Mouse (Mus musculus) hindbrain, embryonic 16.5 days (tissue): ENCODE measurements around the gene Heg1. TPM values are rescaled to one million over a fixed set of nuclear protein-coding genes. Genes with fewer than 3 reads are reported as not detected.

ENCODE experiments used
- ATAC-seq: fragments of 200-750 bp; cut with Nextera tagmentation; 2 replicates; pipeline ENCODE4 v1.8.0; 2017; ENCODE audit warnings: moderate TSS enrichment, moderate library complexity
- H3K27ac ChIP-seq: fragments of 300-500 bp; sonication (generic); 2 replicates; pipeline ENCODE4 v1.5.1; 2014; ENCODE audit warnings: low read depth, mild to moderate bottlenecking, control low read depth, low read length, moderate library complexity
- H3K27me3 ChIP-seq: fragments of 300-500 bp; sonication (generic); replicated peaks from 2 replicates; pipeline ENCODE4 v1.6.1; 2014; ENCODE audit warnings: low read length; ENCODE audit not compliant: control insufficient read depth, insufficient read depth
- H3K36me3 ChIP-seq: fragments of 300-500 bp; sonication (generic); 2 replicates; pipeline ENCODE4 v1.6.1; 2014; ENCODE audit warnings: mild to moderate bottlenecking, low read length, moderate library complexity, mixed read lengths; ENCODE audit not compliant: control insufficient read depth, insufficient read depth
- H3K4me1 ChIP-seq: fragments of 300-500 bp; sonication (generic); 2 replicates; pipeline ENCODE4 v1.6.1; 2014; ENCODE audit warnings: low read depth, low read length; ENCODE audit not compliant: control insufficient read depth, insufficient read depth
- H3K4me2 ChIP-seq: fragments of 300-500 bp; sonication (generic); 2 replicates; pipeline ENCODE4 v1.6.1; 2014; ENCODE audit warnings: mild to moderate bottlenecking, low read length, control low read depth, moderate library complexity
- H3K4me3 ChIP-seq: fragments of 300-500 bp; sonication (generic); 2 replicates; pipeline ENCODE4 v1.5.1; 2014; ENCODE audit warnings: mild to moderate bottlenecking, low read length, control low read depth, moderate library complexity
- H3K9ac ChIP-seq: fragments of 300-500 bp; sonication (generic); 2 replicates; pipeline ENCODE4 v1.6.1; 2014; ENCODE audit warnings: low read depth, mild to moderate bottlenecking, control low read depth, low read length, moderate library complexity
- H3K9me3 ChIP-seq: fragments of 300-500 bp; sonication (generic); 2 replicates; pipeline ENCODE4 v1.6.1; 2014; ENCODE audit warnings: mild to moderate bottlenecking, low read length, moderate library complexity; ENCODE audit not compliant: control insufficient read depth
- WGBS: fragments of 180-500 bp; shearing (Covaris S2); extraction: QIAGEN DNeasy Blood & Tissue Kit; methylation state at CpG from one replicate; pipeline ENCODE4 v1.1.7; 2014; 5-methylcytosine and 5-hydroxymethylcytosine counted together
- polyA plus RNA-seq: library from polyadenylated mRNA; unstranded; fragments of >200 nt; fragmentation: Nextera tagmentation; extraction: Ambion mirVana; gene quantifications from 2 replicates; pipeline ENCODE4 v1.2.1, GENCODE M21; 2015

Gene Heg1
- polyA plus RNA-seq, 1 experiment from 2014 or later, result 7.2 TPM

GRCm38 (mm10) chr16:33766757-33767156 is 82.6 kb downstream of the Heg1 start:
- Histone ChIP-seq H3K9me3 (no peaks in the 10 kb centered on the region), H3K36me3 (no peaks in the 10 kb centered on the region), H3K27ac (no peak overlapping the region), H3K9ac (no peak overlapping the region), H3K4me3 (no peak overlapping the region), H3K4me1 (no peaks in the 10 kb centered on the region), H3K27me3 (no peaks in the 10 kb centered on the region), H3K4me2 (no peak overlapping the region)
- no peak for ATAC-seq
- 73% methylated on average over 15 of the region's 15 CpGs for WGBS

GRCm38 (mm10) chr16:33768491-33769278 is 84.5 kb downstream of the Heg1 start:
- H3K36me3 ChIP-seq, result no peaks in the 10 kb centered on the region
- no peaks in the 10 kb centered on the region for H3K9me3 ChIP-seq
- no peaks in the 10 kb centered on the region for H3K4me1 ChIP-seq
- H3K4me2 ChIP-seq, result no peak overlapping the region
- no peak for ATAC-seq
- H3K27me3 ChIP-seq, result no peaks in the 10 kb centered on the region
- 88% methylated on average over 3 of the region's 3 CpGs for WGBS
- H3K9ac ChIP-seq, result no peak overlapping the region
- no peak overlapping the region for H3K4me3 ChIP-seq
- no peak overlapping the region for H3K27ac ChIP-seq

- H3K36me3 ChIP-seq, result no peaks in the 10 kb centered on the region
- no peaks in the 10 kb centered on the region for H3K4me1 ChIP-seq
- no peak overlapping the region for H3K9ac ChIP-seq
- 90% methylated on average over 7 of the region's 7 CpGs for WGBS
- H3K9me3 ChIP-seq, result no peaks in the 10 kb centered on the region
- no peak overlapping the region for H3K4me3 ChIP-seq
- no peak overlapping the region for H3K4me2 ChIP-seq
- no peak overlapping the region for H3K27ac ChIP-seq
- no peaks in the 10 kb centered on the region for H3K27me3 ChIP-seq
- ATAC-seq, result no peak
Observed at GRCm38 (mm10) chr16:33769848-33770247, 85.7 kb downstream of the Heg1 start.

- H3K9me3 ChIP-seq, result no peaks in the 10 kb centered on the region
- no peak overlapping the region for H3K4me3 ChIP-seq
- no peak for ATAC-seq
- WGBS, result 92% methylated on average over 4 of the region's 4 CpGs
- no peak overlapping the region for H3K27ac ChIP-seq
- no peaks in the 10 kb centered on the region for H3K4me1 ChIP-seq
- no peak overlapping the region for H3K9ac ChIP-seq
- no peaks in the 10 kb centered on the region for H3K27me3 ChIP-seq
- no peak overlapping the region for H3K4me2 ChIP-seq
- no peaks in the 10 kb centered on the region for H3K36me3 ChIP-seq
Observed at GRCm38 (mm10) chr16:33770778-33771454, 86.7 kb downstream of the Heg1 start.

GRCm38 (mm10) chr16:33772809-33773208 is 88.6 kb downstream of the Heg1 start:
- WGBS, result 89% methylated on average over 5 of the region's 5 CpGs
- ATAC-seq, result no peak
- no peak overlapping the region for H3K4me3 ChIP-seq
- H3K4me1 ChIP-seq, result no peaks in the 10 kb centered on the region
- H3K27ac ChIP-seq, result no peak overlapping the region
- H3K9me3 ChIP-seq, result no peaks in the 10 kb centered on the region
- no peak overlapping the region for H3K9ac ChIP-seq
- H3K4me2 ChIP-seq, result no peak overlapping the region
- H3K36me3 ChIP-seq, result no peaks in the 10 kb centered on the region
- no peaks in the 10 kb centered on the region for H3K27me3 ChIP-seq

- no peak overlapping the region for H3K4me3 ChIP-seq
- 66% methylated on average over 3 of the region's 3 CpGs for WGBS
- no peaks in the 10 kb centered on the region for H3K36me3 ChIP-seq
- no peak overlapping the region for H3K4me2 ChIP-seq
- no peaks in the 10 kb centered on the region for H3K4me1 ChIP-seq
- H3K27ac ChIP-seq, result no peak overlapping the region
- H3K9me3 ChIP-seq, result no peaks in the 10 kb centered on the region
- H3K27me3 ChIP-seq, result no peaks in the 10 kb centered on the region
- no peak for ATAC-seq
- H3K9ac ChIP-seq, result no peak overlapping the region
Observed at GRCm38 (mm10) chr16:33774972-33775371, 90.8 kb downstream of the Heg1 start.

GRCm38 (mm10) chr16:33775733-33776335 is 91.7 kb downstream of the Heg1 start:
- Histone ChIP-seq H3K9ac (no peak overlapping the region), H3K27ac (no peak overlapping the region), H3K27me3 (no peaks in the 10 kb centered on the region), H3K36me3 (no peaks in the 10 kb centered on the region), H3K4me1 (no peaks in the 10 kb centered on the region), H3K9me3 (no peaks in the 10 kb centered on the region), H3K4me2 (no peak overlapping the region), H3K4me3 (no peak overlapping the region)
- WGBS, result 85% methylated on average over 1 of the region's 1 CpGs
- ATAC-seq, result no peak

- 79% methylated on average over 7 of the region's 7 CpGs for WGBS
- Histone ChIP-seq H3K27me3 (no peaks in the 10 kb centered on the region), H3K4me3 (no peak overlapping the region), H3K9me3 (no peaks in the 10 kb centered on the region), H3K4me2 (no peak overlapping the region), H3K27ac (no peak overlapping the region), H3K36me3 (no peaks in the 10 kb centered on the region), H3K4me1 (no peaks in the 10 kb centered on the region), H3K9ac (no peak overlapping the region)
- ATAC-seq, result no peak
Observed at GRCm38 (mm10) chr16:33776766-33777529, 92.8 kb downstream of the Heg1 start.

GRCm38 (mm10) chr16:33777607-33778006 is 93.4 kb downstream of the Heg1 start:
- no peaks in the 10 kb centered on the region for H3K4me1 ChIP-seq
- no peak overlapping the region for H3K9ac ChIP-seq
- H3K4me3 ChIP-seq, result no peak overlapping the region
- no peak for ATAC-seq
- H3K4me2 ChIP-seq, result no peak overlapping the region
- H3K9me3 ChIP-seq, result no peaks in the 10 kb centered on the region
- H3K27me3 ChIP-seq, result no peaks in the 10 kb centered on the region
- H3K36me3 ChIP-seq, result no peaks in the 10 kb centered on the region
- H3K27ac ChIP-seq, result no peak overlapping the region
- 93% methylated on average over 6 of the region's 6 CpGs for WGBS
